Mouse (Mus musculus): ENCODE measurements at regions not wholly inside any gene's neighbourhood (a gene's known extent, or its start where the extent isn't known, plus 50 kb on each side); places are given as distances from the start of the nearest gene placed in this dataset.

DNA sequence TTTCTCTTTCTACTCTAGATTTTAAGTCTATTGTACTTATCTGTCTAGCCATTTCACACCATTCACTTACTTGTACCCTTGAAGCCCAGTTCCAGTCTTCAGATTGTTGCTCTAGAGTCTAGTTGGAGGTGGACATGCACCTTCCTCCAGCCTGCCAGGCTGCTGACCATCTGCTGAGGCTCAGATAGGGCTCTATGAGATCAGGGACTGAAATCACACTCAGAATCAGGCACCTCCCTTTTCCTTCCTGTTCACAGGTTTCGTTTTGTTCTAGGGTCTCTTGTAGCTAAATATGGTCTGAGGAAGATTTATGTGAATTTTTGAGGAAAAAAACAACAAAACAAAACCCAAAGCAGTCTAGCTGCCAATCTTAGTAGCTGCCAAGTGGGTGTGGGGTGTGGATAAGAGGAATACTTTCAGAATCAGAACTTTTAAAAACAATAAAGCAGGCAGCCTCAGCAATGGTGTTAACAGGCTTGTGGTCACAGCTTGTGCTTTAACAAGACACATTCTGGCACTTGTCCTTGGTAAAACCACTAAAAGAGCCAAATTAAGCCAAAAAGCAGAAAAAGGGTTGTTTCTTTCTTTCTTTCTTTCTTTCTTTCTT is 225.9 kb upstream of the Gvin1 start:
- DNase-seq: peak; percentile 19 to 29

Data from kidney, adult 8-10 months (tissue).